Mouse (Mus musculus): ENCODE data around the gene Twf1. TPM values are rescaled to one million over a fixed set of nuclear protein-coding genes. Genes with fewer than 3 reads are reported as not detected.

Twf1 gene
- polyA plus RNA-seq (2015; fragmentation: Nextera tagmentation; extraction: Ambion mirVana): 32.4 and 34.2 TPM in 2 replicates

DNA sequence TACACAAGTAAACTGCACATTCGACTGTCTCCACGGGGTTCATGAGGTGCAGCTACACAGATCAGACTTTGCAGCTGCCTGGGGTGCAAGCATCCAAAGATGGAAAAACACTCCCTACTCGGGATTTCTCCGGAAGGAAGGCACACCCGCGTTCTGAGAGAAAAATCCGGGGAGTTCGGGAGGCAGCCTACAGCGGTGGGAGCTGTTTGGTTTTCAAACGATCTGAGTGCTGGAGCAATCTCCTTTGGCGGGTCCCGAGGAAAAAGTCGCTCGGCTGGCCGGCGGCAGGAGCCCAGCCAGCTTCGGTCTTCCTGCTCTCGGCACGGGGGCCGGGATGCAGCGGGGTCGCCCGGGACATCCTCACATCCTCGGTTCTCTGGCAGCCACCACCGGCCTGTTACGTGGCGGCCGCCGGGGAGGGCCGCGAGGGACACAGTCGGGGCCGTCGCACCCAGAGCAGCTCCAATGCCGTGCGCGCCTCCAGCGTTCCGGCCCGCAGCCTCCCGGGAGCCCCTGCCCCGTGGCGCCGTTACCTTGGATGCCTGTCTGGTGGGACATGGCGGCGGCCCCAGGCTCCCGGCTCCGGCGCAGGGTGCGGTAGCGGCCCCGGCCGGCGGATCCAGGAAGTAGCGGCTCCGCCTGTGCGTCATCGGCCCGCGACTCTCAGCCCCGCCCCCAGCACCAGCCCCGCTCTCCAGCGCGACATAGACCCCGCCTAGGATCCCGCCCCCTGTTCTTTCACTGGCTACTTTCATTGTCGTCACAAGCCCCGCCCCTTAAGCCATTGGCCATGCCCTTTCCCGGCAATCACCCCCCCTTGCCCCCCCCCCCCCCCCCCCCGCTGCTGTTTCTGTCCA, at the start of gene Twf1:
Gene Twf1 (minus strand): TSS at position 671 of the 857 bp plus-strand sequence.
- Histone ChIP-seq H3K9me3 (replicated peaks) (no peaks in the 10 kb centered on the region), H3K9ac (peak within 1 kb of the TSS; percentile 97), H3K4me1 (replicated peaks) (peaks cover 24% of the 10 kb centered on the region), H3K27me3 (no peaks in the 10 kb centered on the region), H3K36me3 (peaks cover 22% of the 10 kb centered on the region), H3K4me2 (peak within 1 kb of the TSS; percentile 79), H3K27ac (peak within 1 kb of the TSS; percentile 78), H3K4me3 (replicated peaks) (peak within 1 kb of the TSS; percentile 99)
- WGBS (ENCODE audit: insufficient replicate concordance): under 1% methylated on average over 56 of the region's 70 CpGs
- peak; percentile 94 for DNase-seq
- peak; percentile 99 for ATAC-seq (ENCODE audit: low read depth)

- Histone ChIP-seq H3K4me1 (replicated peaks) (no peaks in the 10 kb centered on the region), H3K9ac (no peak overlapping the region), H3K9me3 (replicated peaks) (no peaks in the 10 kb centered on the region), H3K27me3 (no peaks in the 10 kb centered on the region), H3K4me2 (no peak overlapping the region), H3K27ac (no peak overlapping the region), H3K4me3 (replicated peaks) (no peak overlapping the region), H3K36me3 (no peaks in the 10 kb centered on the region)
- DNase-seq: no peak
- no peak for ATAC-seq (ENCODE audit: low read depth)
- WGBS (ENCODE audit: insufficient replicate concordance): 67% methylated on average over 2 of the region's 2 CpGs
Measured at GRCm38 (mm10) chr15:94639126-94639525, 49.4 kb upstream of the Twf1 start.

DNA sequence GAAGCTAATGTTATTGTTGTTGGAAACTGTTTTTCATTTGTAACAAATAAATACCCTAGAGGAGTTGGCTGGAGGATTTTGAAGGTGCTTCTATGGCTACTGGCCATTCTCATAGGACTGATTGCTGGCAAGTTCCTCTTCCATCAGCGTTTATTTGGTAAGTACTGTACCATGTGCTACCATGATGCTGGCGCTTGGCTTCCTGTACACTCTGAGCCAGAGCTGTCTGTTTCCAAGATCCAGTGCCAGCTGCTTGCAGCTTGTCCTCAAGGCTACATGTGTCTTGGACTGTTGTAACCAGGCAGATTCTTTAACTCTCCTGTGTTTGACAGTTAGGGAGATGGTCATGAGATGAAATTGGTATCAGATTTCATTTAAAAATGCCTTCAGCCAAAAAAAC, 48.5 kb upstream of the Twf1 start:
- Histone ChIP-seq H3K9me3 (replicated peaks) (no peaks in the 10 kb centered on the region), H3K9ac (no peak overlapping the region), H3K4me3 (replicated peaks) (no peak overlapping the region), H3K27me3 (no peaks in the 10 kb centered on the region), H3K4me1 (replicated peaks) (no peaks in the 10 kb centered on the region), H3K27ac (no peak overlapping the region), H3K4me2 (no peak overlapping the region), H3K36me3 (no peaks in the 10 kb centered on the region)
- no peak for ATAC-seq (ENCODE audit: low read depth)
- no peak for DNase-seq
- WGBS (ENCODE audit: insufficient replicate concordance): 60% methylated on average over 2 of the region's 2 CpGs

GRCm38 (mm10) chr15:94634524-94634923, 44.8 kb upstream of the Twf1 start:
- Histone ChIP-seq H3K4me1 (replicated peaks) (no peaks in the 10 kb centered on the region), H3K4me2 (no peak overlapping the region), H3K9ac (no peak overlapping the region), H3K9me3 (replicated peaks) (no peaks in the 10 kb centered on the region), H3K27ac (no peak overlapping the region), H3K36me3 (no peaks in the 10 kb centered on the region), H3K27me3 (peaks cover 16% of the 10 kb centered on the region), H3K4me3 (replicated peaks) (no peak overlapping the region)
- ATAC-seq (ENCODE audit: low read depth) (no peak), DNase-seq (no peak)
- 61% methylated on average over 11 of the region's 11 CpGs for WGBS (ENCODE audit: insufficient replicate concordance)

GRCm38 (mm10) chr15:94630553-94630952, 40.9 kb upstream of the Twf1 start:
- no peak for ATAC-seq (ENCODE audit: low read depth)
- DNase-seq: no peak
- Histone ChIP-seq H3K36me3 (no peaks in the 10 kb centered on the region), H3K27me3 (peaks cover 39% of the 10 kb centered on the region), H3K9me3 (replicated peaks) (no peaks in the 10 kb centered on the region), H3K4me2 (no peak overlapping the region), H3K4me3 (replicated peaks) (no peak overlapping the region), H3K4me1 (replicated peaks) (0 out of 2 replicates have a peak, but pooled peaks cover 2% of the 10 kb centered on the region), H3K9ac (no peak overlapping the region), H3K27ac (no peak overlapping the region)
- WGBS (ENCODE audit: insufficient replicate concordance): 44% methylated on average over 4 of the region's 4 CpGs

DNA sequence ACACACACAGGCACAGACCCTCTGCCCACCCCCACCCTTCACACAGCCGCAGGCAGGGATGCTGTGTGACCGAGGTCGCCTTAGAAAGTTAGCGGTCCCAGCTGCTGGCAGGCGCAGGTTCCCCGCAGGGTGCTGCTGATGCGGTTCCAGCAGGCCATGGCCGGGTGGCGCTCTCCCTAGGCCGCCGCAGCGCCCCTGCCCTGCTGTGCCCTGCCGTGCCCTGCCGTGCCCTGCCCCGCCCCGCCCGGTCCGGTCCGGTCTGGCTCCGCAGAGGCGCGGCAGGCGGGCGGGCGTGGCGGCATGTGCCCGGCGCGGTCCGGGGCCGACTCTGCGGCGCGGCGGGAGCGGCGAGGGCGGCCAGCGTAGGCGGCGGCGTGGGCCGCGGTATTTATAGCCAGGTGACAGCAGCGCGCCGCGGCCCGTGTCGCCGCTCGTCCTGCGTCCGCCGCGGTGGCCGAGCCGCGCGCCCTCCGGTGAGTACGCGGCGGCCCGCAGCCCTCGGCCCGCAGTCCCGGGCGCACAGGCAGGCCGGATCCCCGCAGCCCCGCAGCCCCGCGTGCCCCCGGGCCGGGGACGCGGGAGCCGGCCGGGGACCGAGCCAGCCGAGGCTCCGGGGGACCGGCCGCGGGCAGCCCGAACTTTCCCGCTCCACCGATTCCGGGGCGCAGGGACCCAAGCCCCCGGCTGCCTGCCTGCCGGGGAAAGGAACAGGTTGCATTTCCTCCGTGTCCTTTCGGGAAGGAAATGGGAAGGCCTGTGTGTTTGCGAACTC, 39.3 kb upstream of the Twf1 start, which contains the start of gene Tmem117:
Gene Tmem117 (plus strand): TSS at position 403 of the 772 bp plus-strand sequence.
- no peak for ATAC-seq (ENCODE audit: low read depth)
- WGBS (ENCODE audit: insufficient replicate concordance): 2% methylated on average over 89 of the region's 96 CpGs

GRCm38 (mm10) chr15:94628463-94628829, 38.8 kb upstream of the Twf1 start:
- no peaks in the 10 kb centered on the region for H3K9me3 ChIP-seq (replicated peaks)
- no peak overlapping the region for H3K27ac ChIP-seq
- peaks cover 39% of the 10 kb centered on the region for H3K27me3 ChIP-seq
- ATAC-seq (ENCODE audit: low read depth) (no peak), DNase-seq (no peak)
- peak overlapping the region; percentile 54 for H3K4me3 ChIP-seq (replicated peaks)
- H3K4me2 ChIP-seq: peak overlapping the region; percentile 68
- no peak overlapping the region for H3K9ac ChIP-seq
- 54% methylated on average over 2 of the region's 2 CpGs for WGBS (ENCODE audit: insufficient replicate concordance)
- no peaks in the 10 kb centered on the region for H3K36me3 ChIP-seq
- H3K4me1 ChIP-seq (replicated peaks): 0 out of 2 replicates have a peak, but pooled peaks cover 2% of the 10 kb centered on the region

More for the DNA sequence above, 39.3 kb upstream of the Twf1 start, which contains the start of gene Tmem117:
- H3K4me3 ChIP-seq (replicated peaks): peak within 1 kb of the TSS; percentile 54
- H3K27ac ChIP-seq: no peak within 1 kb of the TSS
- peaks cover 39% of the 10 kb centered on the region for H3K27me3 ChIP-seq
- H3K36me3 ChIP-seq: no peaks in the 10 kb centered on the region
- H3K9me3 ChIP-seq (replicated peaks): no peaks in the 10 kb centered on the region
- H3K9ac ChIP-seq: no peak within 1 kb of the TSS
- 0 out of 2 replicates have a peak, but pooled peaks cover 2% of the 10 kb centered on the region for H3K4me1 ChIP-seq (replicated peaks)
- peak within 1 kb of the TSS; percentile 68 for H3K4me2 ChIP-seq
- no peak for DNase-seq

GRCm38 (mm10) chr15:94620909-94621308, 31.2 kb upstream of the Twf1 start:
- Histone ChIP-seq H3K36me3 (no peaks in the 10 kb centered on the region), H3K4me3 (replicated peaks) (no peak overlapping the region), H3K4me2 (no peak overlapping the region), H3K27me3 (no peaks in the 10 kb centered on the region), H3K9me3 (replicated peaks) (no peaks in the 10 kb centered on the region), H3K9ac (no peak overlapping the region), H3K4me1 (replicated peaks) (no peaks in the 10 kb centered on the region), H3K27ac (no peak overlapping the region)
- ATAC-seq (ENCODE audit: low read depth) (no peak), DNase-seq (no peak)

GRCm38 (mm10) chr15:94616036-94616435, 26.3 kb upstream of the Twf1 start:
- WGBS (ENCODE audit: insufficient replicate concordance): 74% methylated on average over 11 of the region's 11 CpGs
- peak; percentile 40 for DNase-seq
- no peaks in the 10 kb centered on the region for H3K9me3 ChIP-seq (replicated peaks)
- no peak overlapping the region for H3K4me2 ChIP-seq
- ATAC-seq (ENCODE audit: low read depth): no peak
- no peaks in the 10 kb centered on the region for H3K4me1 ChIP-seq (replicated peaks)
- no peak overlapping the region for H3K9ac ChIP-seq
- H3K36me3 ChIP-seq: no peaks in the 10 kb centered on the region
- H3K4me3 ChIP-seq (replicated peaks): no peak overlapping the region
- no peak overlapping the region for H3K27ac ChIP-seq
- no peaks in the 10 kb centered on the region for H3K27me3 ChIP-seq

- no peaks in the 10 kb centered on the region for H3K36me3 ChIP-seq
- ATAC-seq (ENCODE audit: low read depth): no peak
- no peaks in the 10 kb centered on the region for H3K27me3 ChIP-seq
- DNase-seq: no peak
- 71% methylated on average over 8 of the region's 8 CpGs for WGBS (ENCODE audit: insufficient replicate concordance)
- no peak overlapping the region for H3K27ac ChIP-seq
- H3K9me3 ChIP-seq (replicated peaks): no peaks in the 10 kb centered on the region
- H3K4me1 ChIP-seq (replicated peaks): no peaks in the 10 kb centered on the region
- H3K4me2 ChIP-seq: no peak overlapping the region
- H3K9ac ChIP-seq: no peak overlapping the region
- no peak overlapping the region for H3K4me3 ChIP-seq (replicated peaks)
Measured at GRCm38 (mm10) chr15:94607768-94608167, 18.1 kb upstream of the Twf1 start.

DNA sequence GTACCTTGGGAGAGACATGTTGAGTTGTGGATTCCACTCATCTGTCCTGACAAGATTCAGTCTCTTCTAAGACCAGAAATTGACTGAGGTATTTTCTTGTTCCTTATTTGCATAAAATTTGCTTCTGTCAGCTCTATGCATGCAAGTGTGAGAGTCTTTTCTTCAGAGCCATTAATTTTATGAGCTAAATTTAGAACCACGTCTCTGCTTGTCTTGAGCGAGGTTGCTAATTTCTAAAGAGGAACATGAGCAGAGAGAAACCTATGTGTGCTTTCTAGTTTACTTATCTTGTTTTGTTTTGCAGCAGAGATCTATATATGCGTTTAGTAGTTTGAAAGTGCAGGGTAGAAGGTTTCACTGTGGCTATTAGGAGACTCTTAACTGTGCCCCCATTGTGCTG, 12.8 kb upstream of the Twf1 start:
- Histone ChIP-seq H3K27me3 (no peaks in the 10 kb centered on the region), H3K4me3 (replicated peaks) (no peak overlapping the region), H3K4me2 (no peak overlapping the region), H3K36me3 (no peaks in the 10 kb centered on the region), H3K4me1 (replicated peaks) (no peaks in the 10 kb centered on the region), H3K9ac (no peak overlapping the region), H3K9me3 (replicated peaks) (no peaks in the 10 kb centered on the region), H3K27ac (no peak overlapping the region)
- ATAC-seq (ENCODE audit: low read depth): no peak
- DNase-seq: no peak
- WGBS (ENCODE audit: insufficient replicate concordance): 34% methylated on average over 3 of the region's 3 CpGs

All from liver, embryonic 13.5 days (tissue).